Mouse (Mus musculus) natural killer cell, adult 2 months (primary cell): ENCODE results near the gene Vmn2r56.
"Not testable (repeated sequence)": the region's sequence is repeated elsewhere in the genome, so short reads cannot be mapped to it uniquely, and the experiment has no call there.

ENCODE experiments used
- DNase-seq, 2 experiments: peaks; one replicate each; pipeline ENCODE4 v3.0.0; 2022; ENCODE audit warnings: low spot score in 2 of 2

The Vmn2r56 gene

DNA sequence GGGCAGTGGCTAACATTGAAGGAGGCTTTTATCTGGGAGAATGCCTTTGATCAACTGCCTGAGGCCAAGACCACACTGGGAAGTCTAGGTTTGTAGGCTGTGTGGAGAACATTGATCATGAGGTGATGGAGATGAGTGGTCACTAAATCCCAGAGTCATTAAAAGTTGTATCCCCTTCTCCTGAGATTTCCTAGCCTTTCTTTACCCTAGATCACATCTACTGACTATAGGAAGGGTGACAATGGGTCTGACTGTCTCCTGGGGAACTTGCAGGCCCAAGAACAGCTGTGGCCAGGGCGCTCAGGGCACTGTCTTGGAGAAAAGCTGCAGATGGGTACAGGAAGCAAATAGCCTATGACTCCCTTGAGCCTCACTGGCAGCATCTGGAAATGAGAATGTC is at the start of gene Vmn2r56:
Gene Vmn2r56, minus strand, starts transcription at position 101 of the 400 bp plus-strand sequence.
- no peak for DNase-seq

DNA sequence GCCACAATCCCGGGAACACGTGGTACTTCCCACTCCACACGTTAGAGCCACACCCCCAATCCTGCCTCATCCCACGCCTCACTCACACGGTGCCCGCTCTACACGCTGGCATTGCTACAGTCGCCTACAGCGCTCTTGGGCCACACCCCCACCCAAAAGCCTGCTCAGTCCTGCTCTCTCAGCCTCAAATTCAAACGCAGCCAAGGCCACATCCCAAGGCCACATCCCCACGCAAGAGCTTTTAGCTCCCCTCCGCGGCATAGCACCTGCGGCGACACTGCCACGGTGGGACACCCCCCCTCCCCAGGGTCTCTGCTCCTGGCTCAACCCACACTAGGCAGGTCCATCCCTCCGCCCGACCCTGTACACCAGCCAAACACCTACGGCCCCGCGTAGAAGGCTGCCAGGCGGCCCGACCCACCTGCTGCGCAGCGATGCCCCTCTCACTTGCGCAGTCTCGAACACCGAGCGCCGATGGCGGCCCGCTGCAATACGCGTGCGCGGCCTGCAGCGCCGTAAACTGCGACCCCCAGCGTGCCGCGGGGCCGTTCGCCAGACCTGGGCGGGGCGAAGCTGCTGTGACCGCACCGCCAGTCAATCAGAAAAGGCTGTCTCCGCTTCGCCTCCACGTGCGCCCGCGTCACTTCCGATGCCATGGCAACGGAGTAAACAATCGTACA is 45.5 kb upstream of the Vmn2r56 start:
- DNase-seq, result peak; percentile 66 to 83

DNA sequence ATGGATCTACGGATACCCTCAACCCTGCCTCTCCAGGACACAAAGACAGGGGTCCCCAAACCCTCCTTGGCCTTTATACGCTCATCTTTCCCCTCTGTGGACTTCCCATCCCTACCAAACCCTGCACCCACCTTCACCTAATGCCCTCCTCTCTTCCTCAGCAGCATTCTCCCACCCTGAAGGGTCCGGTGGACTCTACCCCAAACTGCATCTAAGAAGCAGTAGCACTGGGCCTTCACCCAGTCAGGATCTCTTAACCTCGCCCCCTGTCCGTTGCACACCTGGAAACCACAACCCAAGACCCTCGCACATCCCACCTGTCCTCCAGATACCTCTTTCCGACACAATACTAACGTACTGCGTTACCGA is 45.0 kb upstream of the Vmn2r56 start:
- DNase-seq, result no peak

DNA sequence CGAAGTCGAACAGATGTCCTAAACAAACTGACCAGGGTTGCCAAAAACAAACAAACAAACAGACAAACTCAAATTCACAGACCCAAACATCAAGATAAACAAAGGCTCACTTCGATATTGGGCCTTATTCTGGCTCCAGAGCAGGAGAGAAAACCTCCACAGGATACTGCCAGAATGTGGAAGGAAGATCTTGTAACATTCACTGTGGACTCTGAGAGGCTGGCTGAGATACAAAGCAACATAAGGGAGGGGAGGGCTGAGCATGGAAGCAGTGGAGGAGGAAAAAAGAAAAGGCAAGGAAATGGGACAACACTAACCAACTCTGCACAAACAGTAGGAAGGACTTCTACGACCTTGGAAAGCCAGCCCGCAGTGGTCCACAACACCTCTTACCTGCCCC is 44.3 kb upstream of the Vmn2r56 start:
- no peak for DNase-seq

DNA sequence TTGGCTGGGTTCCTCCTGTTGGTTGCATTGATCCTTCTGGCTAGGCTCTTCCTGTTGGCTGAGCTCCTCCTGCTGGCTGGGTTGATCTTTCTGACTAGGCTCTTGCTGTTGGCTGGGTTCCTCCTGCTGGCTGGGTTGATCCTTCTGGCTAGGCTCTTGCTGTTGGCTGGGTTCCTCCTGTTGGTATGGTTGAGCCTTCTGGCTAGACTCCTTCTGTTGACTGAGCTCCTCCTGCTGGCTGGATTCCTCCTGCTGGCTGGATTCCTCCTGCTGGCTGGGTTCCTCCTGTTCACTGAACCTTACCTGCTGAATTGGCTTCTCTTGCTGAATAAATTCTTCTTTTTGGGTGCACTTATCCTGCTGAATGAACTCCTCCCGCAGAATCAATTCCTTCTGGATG is 39.8 kb upstream of the Vmn2r56 start:
- DNase-seq, result no peak

DNA sequence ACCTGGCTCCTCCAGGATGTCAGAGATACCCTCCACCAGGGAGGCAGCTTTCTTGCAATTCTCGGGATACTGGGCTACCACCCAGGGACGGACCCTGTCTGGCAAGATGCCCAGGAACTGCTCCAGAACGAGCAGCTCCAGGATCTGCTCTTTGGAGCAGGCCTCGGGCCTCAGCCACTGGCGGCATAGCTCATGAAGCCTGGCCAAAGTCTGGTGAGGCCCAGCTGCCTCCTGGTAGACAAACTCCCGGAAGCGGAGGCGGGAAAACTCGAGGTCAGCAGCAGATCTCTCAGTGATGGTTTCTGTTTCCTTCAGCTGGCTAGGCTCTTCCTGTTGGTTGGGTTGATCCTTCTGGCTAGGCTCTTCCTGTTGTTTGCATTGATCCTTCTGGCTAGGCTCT is 39.3 kb upstream of the Vmn2r56 start:
- no peak for DNase-seq

DNA sequence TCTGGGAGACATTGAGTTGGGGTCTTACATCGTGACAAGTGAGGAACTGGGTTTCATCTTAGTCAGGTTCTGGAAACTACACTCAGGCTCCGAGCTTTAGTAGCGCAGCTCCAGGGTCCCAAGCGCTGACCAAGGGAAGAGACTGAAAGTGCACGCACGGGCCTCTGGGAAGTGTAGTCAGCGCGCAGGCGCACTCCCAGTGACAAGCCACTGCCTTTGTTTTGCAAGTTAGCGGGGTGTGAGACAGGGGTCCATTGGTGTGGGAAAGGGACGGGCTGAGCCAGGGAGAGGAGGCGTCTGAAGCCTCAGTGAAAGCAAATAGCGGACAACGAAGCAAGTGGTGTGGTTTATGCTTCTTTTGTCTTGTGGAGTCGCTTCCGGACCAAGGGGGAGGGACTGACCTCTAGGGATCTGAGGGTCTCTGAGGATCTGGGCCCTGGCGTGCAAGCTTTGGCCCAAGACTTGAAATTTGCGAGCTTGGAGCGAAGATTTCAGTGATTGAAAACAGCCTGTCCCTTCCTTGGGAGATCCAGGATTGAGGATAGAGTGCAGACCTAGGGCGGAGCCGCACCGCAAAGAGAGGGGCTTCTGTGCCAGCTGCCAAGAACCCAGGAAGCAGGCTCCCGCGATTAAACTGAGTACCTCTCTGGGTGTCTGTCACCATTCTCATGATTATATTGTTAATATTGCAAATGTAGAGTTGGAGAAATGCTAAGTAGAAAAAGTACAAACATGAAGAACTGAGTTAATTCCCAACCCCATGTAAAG is 14.8 kb upstream of the Vmn2r56 start:
- no peak for DNase-seq

DNA sequence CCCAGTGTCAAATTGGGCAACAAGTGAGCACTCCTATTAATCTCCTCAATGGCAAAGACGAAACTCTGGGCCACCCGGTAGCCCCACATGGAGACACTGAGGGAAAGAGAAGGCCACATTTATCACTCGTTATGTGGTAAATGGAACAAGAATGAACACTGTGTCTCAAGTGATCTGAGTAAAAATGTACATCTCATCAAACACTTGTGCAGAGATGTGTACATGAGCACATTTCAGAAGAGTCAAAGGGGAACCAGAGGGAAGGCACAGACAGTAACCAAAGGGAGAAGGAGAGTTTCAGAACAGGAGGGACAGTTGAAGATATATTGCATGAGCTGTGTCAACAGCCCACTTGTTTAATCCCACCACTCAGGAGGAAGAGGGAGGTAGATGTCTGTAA is 49.9 kb downstream of the Vmn2r56 start, which contains the start of gene Vmn2r55:
Gene Vmn2r55, minus strand, starts transcription at position 101 of the 400 bp plus-strand sequence.
- not testable (repeated sequence) for DNase-seq

DNA sequence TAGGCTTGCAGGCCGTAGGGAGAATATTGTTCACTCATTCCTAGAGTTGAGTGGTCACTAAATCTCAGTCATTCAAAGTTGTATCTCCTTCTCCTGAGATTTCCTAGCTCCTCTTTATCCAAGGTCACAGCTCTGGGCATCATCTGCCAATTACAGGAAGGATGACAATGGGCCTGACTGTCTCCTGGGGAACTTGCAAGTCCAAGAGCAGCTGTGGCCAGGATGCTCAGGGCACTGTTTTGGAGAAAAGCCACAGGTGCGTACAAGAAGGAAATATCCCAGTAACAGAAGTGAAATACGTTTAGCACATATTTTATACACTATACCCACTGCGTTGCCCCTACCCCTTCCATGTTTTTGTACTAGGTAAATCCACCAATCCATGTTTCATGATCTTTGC is 94.6 kb downstream of the Vmn2r56 start, which contains the start of gene Vmn2r54:
Gene Vmn2r54, minus strand, starts transcription at position 101 of the 400 bp plus-strand sequence.
- DNase-seq, result not testable (repeated sequence)
